Mouse (Mus musculus): ENCODE results near the gene Nr2f1. TPM values are rescaled to one million over a fixed set of nuclear protein-coding genes. Genes with fewer than 3 reads are reported as not detected.

Gene Nr2f1
- polyA plus RNA-seq, 1 experiment from 2014 or later: 1.0 TPM

GRCm38 (mm10) chr13:78197819-78198390 is 1.7 kb downstream of the Nr2f1 start:
- TF ChIP-seq CTCF (IDR thresholded peaks at IDR 0.05; ENCODE audit: low read depth): no peak
- Histone ChIP-seq H3K36me3 (ENCODE audit: control insufficient read depth, insufficient read depth) (no peaks in the 10 kb centered on the region), H3K4me2 (replicated peaks; ENCODE audit: low read depth) (peak overlapping the region; percentile 86), H3K27ac (ENCODE audit: low read depth, low read length) (no peak overlapping the region), H3K9ac (ENCODE audit: low read depth, low read length) (peak overlapping the region; percentile 51; the same call in 1 of the 2 replicates), H3K27me3 (replicated peaks; ENCODE audit: control insufficient read depth, insufficient read depth, low read length) (peaks cover 86% of the 10 kb centered on the region), H3K4me1 (replicated peaks; ENCODE audit: control insufficient read depth, insufficient read depth, low read length) (no peaks in the 10 kb centered on the region), H3K9me3 (ENCODE audit: control insufficient read depth) (no peaks in the 10 kb centered on the region), H3K4me3 (ENCODE audit: low read depth, low read length) (peak overlapping the region; percentile 66)
- WGBS: 0% methylated on average over 32 of the region's 33 CpGs
- ATAC-seq: 0 out of 2 replicates have a peak, but pooled peaks have one; percentile 22

DNA sequence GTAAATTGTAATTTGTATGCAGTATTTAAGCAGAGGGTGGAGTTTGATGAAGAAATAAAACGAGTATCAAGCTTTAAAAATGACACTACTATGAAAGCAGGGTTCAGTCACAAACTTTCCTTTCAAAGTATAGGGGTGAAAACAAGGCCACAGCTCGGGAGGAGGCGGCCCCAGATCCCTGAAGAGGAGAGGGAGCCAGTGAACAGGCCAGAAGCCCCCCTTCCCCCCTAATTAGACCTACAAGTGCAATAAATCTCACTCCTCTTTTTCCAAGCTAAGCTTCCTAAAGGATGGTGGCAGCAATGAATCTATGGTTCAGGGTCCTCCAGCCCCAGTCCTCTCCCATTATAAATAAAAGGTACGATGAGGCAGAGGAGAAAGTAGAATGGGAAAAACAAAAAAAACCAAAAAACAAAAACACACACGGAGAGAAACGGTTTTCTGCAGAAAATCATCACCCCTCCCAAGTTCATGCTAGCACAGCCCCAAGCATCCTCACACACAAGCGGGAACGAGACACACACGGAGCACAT is 2.2 kb downstream of the Nr2f1 start:
- no peaks in the 10 kb centered on the region for H3K36me3 ChIP-seq (ENCODE audit: control insufficient read depth, insufficient read depth)
- H3K9ac ChIP-seq (ENCODE audit: low read depth, low read length): 0 out of 2 replicates have a peak overlapping the region, but pooled peaks have one; percentile 51
- H3K4me3 ChIP-seq (ENCODE audit: low read depth, low read length): peak overlapping the region; percentile 66
- H3K4me1 ChIP-seq (replicated peaks; ENCODE audit: control insufficient read depth, insufficient read depth, low read length): no peaks in the 10 kb centered on the region
- TF ChIP-seq CTCF (IDR thresholded peaks at IDR 0.05; ENCODE audit: low read depth): no peak
- peaks cover 86% of the 10 kb centered on the region for H3K27me3 ChIP-seq (replicated peaks; ENCODE audit: control insufficient read depth, insufficient read depth, low read length)
- no peak overlapping the region for H3K27ac ChIP-seq (ENCODE audit: low read depth, low read length)
- no peaks in the 10 kb centered on the region for H3K9me3 ChIP-seq (ENCODE audit: control insufficient read depth)
- WGBS: 7% methylated on average over 9 of the region's 9 CpGs
- ATAC-seq: no peak
- peak overlapping the region; percentile 86 for H3K4me2 ChIP-seq (replicated peaks; ENCODE audit: low read depth)

- 36% methylated on average over 7 of the region's 7 CpGs for WGBS
- Histone ChIP-seq H3K4me3 (ENCODE audit: low read depth, low read length) (no peak overlapping the region), H3K9me3 (ENCODE audit: control insufficient read depth) (no peaks in the 10 kb centered on the region), H3K27ac (ENCODE audit: low read depth, low read length) (no peak overlapping the region), H3K4me2 (replicated peaks; ENCODE audit: low read depth) (no peak overlapping the region), H3K9ac (ENCODE audit: low read depth, low read length) (no peak overlapping the region), H3K27me3 (replicated peaks; ENCODE audit: control insufficient read depth, insufficient read depth, low read length) (peaks cover 81% of the 10 kb centered on the region), H3K4me1 (replicated peaks; ENCODE audit: control insufficient read depth, insufficient read depth, low read length) (no peaks in the 10 kb centered on the region), H3K36me3 (ENCODE audit: control insufficient read depth, insufficient read depth) (no peaks in the 10 kb centered on the region)
- ATAC-seq: no peak
- no peak for TF ChIP-seq CTCF (IDR thresholded peaks at IDR 0.05; ENCODE audit: low read depth)
Observed at GRCm38 (mm10) chr13:78196236-78196796, 3.2 kb downstream of the Nr2f1 start.

DNA sequence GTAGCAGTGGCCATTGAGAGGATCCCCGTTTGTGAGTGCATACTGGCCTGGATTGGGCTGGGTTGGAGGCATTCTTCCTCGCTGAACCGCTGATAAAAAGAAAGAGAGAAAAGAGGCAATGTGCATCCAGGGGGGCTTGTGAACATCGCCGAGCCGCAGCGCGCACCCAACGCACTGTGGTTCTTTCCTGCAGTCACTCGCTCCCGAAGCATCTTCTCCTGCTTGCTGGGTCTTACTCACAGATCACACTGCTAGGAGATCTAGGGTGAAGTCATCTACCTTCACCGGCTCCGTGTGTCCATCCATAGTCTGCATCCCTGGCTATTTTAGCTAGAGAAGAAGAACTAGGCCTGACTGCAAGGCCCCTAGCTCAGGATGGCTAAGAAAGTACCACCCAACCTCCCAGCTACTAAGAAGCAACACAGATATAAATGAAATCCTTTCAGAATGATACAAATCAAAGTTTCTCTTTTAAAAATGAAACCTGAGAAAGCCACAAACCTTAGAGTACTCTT is 3.9 kb downstream of the Nr2f1 start:
- Histone ChIP-seq H3K4me1 (replicated peaks; ENCODE audit: control insufficient read depth, insufficient read depth, low read length) (no peaks in the 10 kb centered on the region), H3K36me3 (ENCODE audit: control insufficient read depth, insufficient read depth) (no peaks in the 10 kb centered on the region), H3K4me3 (ENCODE audit: low read depth, low read length) (peak overlapping the region; percentile 27), H3K4me2 (replicated peaks; ENCODE audit: low read depth) (no peak overlapping the region), H3K27ac (ENCODE audit: low read depth, low read length) (no peak overlapping the region), H3K27me3 (replicated peaks; ENCODE audit: control insufficient read depth, insufficient read depth, low read length) (peaks cover 81% of the 10 kb centered on the region), H3K9ac (ENCODE audit: low read depth, low read length) (no peak overlapping the region), H3K9me3 (ENCODE audit: control insufficient read depth) (no peaks in the 10 kb centered on the region)
- WGBS: 36% methylated on average over 13 of the region's 13 CpGs
- TF ChIP-seq CTCF (IDR thresholded peaks at IDR 0.05; ENCODE audit: low read depth): no peak
- ATAC-seq: no peak

GRCm38 (mm10) chr13:78194850-78195600 is 4.5 kb downstream of the Nr2f1 start:
- Histone ChIP-seq H3K4me3 (ENCODE audit: low read depth, low read length) (peak overlapping the region; percentile 27), H3K9me3 (ENCODE audit: control insufficient read depth) (no peaks in the 10 kb centered on the region), H3K4me1 (replicated peaks; ENCODE audit: control insufficient read depth, insufficient read depth, low read length) (no peaks in the 10 kb centered on the region), H3K27me3 (replicated peaks; ENCODE audit: control insufficient read depth, insufficient read depth, low read length) (peaks cover 82% of the 10 kb centered on the region), H3K4me2 (replicated peaks; ENCODE audit: low read depth) (peak overlapping the region; percentile 43), H3K36me3 (ENCODE audit: control insufficient read depth, insufficient read depth) (no peaks in the 10 kb centered on the region), H3K9ac (ENCODE audit: low read depth, low read length) (no peak overlapping the region), H3K27ac (ENCODE audit: low read depth, low read length) (no peak overlapping the region)
- no peak for ATAC-seq
- no peak for TF ChIP-seq CTCF (IDR thresholded peaks at IDR 0.05; ENCODE audit: low read depth)
- 17% methylated on average over 61 of the region's 64 CpGs for WGBS

Measured in intestine, postnatal 0 days (tissue).